Mouse (Mus musculus) heart, adult 2 months (tissue): ENCODE results near the gene Nsg1. TPM values are rescaled to one million over a fixed set of nuclear protein-coding genes. Genes with fewer than 3 reads are reported as not detected.

Source experiments
- DNase-seq, 2 experiments: peaks; one replicate each; pipeline ENCODE4 v3.0.0; 2021
- H3K27ac ChIP-seq: fragments of 200-600 bp; 2 replicates; pipeline ENCODE4 v1.8.1; 2022
- H3K27me3 ChIP-seq: fragments of 200-500 bp; 2 replicates; pipeline ENCODE4 v1.6.1; 2012; ENCODE audit warnings: mild to moderate bottlenecking, low read length, inconsistent platforms, mixed read lengths; ENCODE audit not compliant: control insufficient read depth, insufficient read depth
- H3K36me3 ChIP-seq: fragments of 200-500 bp; 2 replicates; pipeline ENCODE4 v1.6.1; 2012; ENCODE audit warnings: low read length, inconsistent platforms; ENCODE audit not compliant: control insufficient read depth, insufficient read depth
- H3K4me1 ChIP-seq: fragments of 200-500 bp; 2 replicates; pipeline ENCODE4 v1.6.1; 2011; ENCODE audit warnings: low read length; ENCODE audit not compliant: control insufficient read depth, insufficient read depth
- H3K4me3 ChIP-seq: fragments of 200-600 bp; 2 replicates; pipeline ENCODE4 v1.8.1; 2022
- H3K79me2 ChIP-seq: fragments of 200-500 bp; replicated peaks from 2 replicates; pipeline ENCODE4 v1.6.1; 2012; ENCODE audit warnings: mild to moderate bottlenecking, inconsistent platforms, low read length, moderate library complexity, mixed read lengths; ENCODE audit not compliant: control insufficient read depth, insufficient read depth
- H3K9ac ChIP-seq: fragments of 200-500 bp; 2 replicates; pipeline ENCODE4 v1.6.1; 2012; ENCODE audit warnings: low read depth, mild to moderate bottlenecking, control low read depth, inconsistent platforms, low read length, mixed read lengths
- CTCF ChIP-seq: fragments of 200-600 bp; IDR thresholded peaks from 2 replicates; pipeline ENCODE4 v1.8.1; 2022; ENCODE audit warnings: antibody characterized with exemption, mild to moderate bottlenecking, moderate library complexity
- EP300 ChIP-seq: fragments of 200-500 bp; IDR thresholded peaks from 2 replicates; pipeline ENCODE4 v1.6.1; 2011; ENCODE audit warnings: low read depth, low read length, control low read depth; ENCODE audit not compliant: insufficient read depth
- POLR2A ChIP-seq: fragments of 200-500 bp; IDR thresholded peaks from 2 replicates; pipeline ENCODE4 v1.6.1; 2011; ENCODE audit warnings: mild to moderate bottlenecking, low read depth, low read length, control low read depth; ENCODE audit not compliant: insufficient read depth
- WGBS: fragments of 180-500 bp; shearing (Covaris S2); methylation state at CpG from one replicate; pipeline ENCODE4 v1.1.7; 2018; 5-methylcytosine and 5-hydroxymethylcytosine counted together
- intact Hi-C: fragments of 180-260 bp; cut with DNase I; formaldehyde crosslinking; loops from one replicate; pipeline ENCODE4 v1.15.1; 2025
- polyA plus RNA-seq: library from polyadenylated mRNA; depleted of rRNA; stranded (reverse); fragments of >200 nt; gene quantifications from 2 replicates; pipeline ENCODE4 v1.2.3, GENCODE M21; 2012
- total RNA-seq, 2 experiments: library from RNA; stranded (reverse); gene quantifications; 2 replicates each; pipeline ENCODE4 v1.2.3; 2021

Nsg1 gene
- total and polyA plus RNA-seq, 3 experiments: 6.8 to 12.5 (median 7.8) TPM

DNA sequence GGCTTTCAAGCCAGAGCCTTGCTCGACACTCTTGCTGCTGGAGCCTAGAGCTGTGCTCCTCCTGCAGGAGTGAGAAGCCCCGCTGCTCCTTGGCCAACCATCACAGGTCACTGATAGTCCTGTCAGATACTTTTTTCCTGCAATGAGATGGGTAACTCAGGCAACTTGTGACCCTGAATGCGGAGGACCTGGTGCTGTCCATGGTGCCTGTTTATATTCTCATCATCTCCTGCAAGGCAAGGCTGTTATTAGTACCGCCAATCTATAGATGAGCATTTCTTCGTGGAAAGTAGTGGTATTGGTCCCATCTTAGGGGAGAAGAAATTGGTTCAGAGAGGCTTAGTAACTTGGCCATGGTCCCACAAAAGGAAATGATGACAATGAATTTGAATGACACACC is 14.1 kb upstream of the Nsg1 start:
- Histone ChIP-seq H3K79me2 (no peaks in the 10 kb centered on the region), H3K4me1 (no peaks in the 10 kb centered on the region), H3K36me3 (no peaks in the 10 kb centered on the region), H3K4me3 (no peak overlapping the region), H3K9ac (no peak overlapping the region), H3K27ac (no peak overlapping the region), H3K27me3 (no peaks in the 10 kb centered on the region)
- WGBS: 46% methylated on average over 5 of the region's 5 CpGs
- intact Hi-C loops: no loop called here
- DNase-seq: no peak
- no peak for TF ChIP-seq EP300
- no peak for TF ChIP-seq POLR2A
- TF ChIP-seq CTCF: no peak

DNA sequence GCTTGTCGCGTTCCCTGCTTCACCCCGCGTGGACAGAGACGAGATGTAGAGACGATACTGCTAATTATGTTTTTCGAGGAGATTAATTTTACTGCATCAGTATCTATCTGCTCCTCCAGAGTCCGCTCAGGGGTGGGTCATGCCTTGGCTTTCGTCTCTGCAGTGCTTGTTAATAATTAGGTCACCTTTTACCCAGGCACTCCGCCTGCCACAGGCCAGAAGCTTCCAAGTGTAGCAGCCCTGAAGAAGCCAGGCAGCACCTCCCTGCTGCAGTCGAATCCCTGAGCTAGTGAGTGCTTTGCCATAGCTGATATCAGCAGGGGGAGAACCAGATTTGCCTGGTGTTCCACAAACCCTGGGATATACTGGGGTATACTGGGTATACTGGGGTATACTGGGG is 8.8 kb upstream of the Nsg1 start:
- no peak for TF ChIP-seq CTCF
- no peaks in the 10 kb centered on the region for H3K27me3 ChIP-seq
- H3K9ac ChIP-seq: no peak overlapping the region
- intact Hi-C loops: no loop called here
- H3K36me3 ChIP-seq: no peaks in the 10 kb centered on the region
- no peaks in the 10 kb centered on the region for H3K4me1 ChIP-seq
- no peak overlapping the region for H3K27ac ChIP-seq
- 71% methylated on average over 11 of the region's 11 CpGs for WGBS
- no peaks in the 10 kb centered on the region for H3K79me2 ChIP-seq
- H3K4me3 ChIP-seq: no peak overlapping the region
- DNase-seq: no peak

DNA sequence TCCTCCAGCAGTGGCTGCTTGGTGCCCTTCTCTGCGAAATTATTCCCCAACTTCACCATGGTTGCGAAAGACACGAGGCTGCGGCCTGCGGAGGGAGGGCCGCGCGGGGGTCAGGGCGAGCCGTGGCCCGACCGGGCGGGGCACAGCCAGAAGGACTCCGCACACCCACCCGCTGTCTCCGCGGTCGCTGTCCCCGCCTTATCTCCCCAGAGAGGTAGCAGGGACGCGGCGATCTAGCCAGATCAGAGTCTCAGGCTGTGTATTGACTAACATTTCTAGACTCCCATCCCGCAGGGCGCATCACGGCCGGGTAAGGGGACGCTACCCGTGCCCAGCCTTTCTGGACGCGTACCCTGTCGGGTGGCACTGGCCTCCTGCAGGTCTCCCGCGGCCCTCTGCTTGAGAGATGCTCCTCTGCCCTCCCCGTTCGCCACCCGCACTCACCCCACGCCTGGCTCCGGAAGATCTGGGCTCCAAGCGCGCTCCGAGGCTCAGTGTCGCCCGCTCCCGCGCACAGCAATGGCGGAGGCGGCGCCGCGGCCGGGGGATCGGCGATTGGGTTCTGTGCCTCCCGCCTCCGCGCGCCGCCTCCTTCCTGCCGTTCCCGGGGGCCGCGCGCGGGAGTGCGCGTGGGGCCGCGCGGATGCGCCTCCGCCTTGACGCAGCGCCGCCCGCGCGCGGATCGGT is 617 bp downstream of the Nsg1 start:
- intact Hi-C loops: no loop called here
- H3K9ac ChIP-seq: peak overlapping the region; percentile 80
- DNase-seq: peak; percentile 76 to 79
- H3K4me1 ChIP-seq: no peaks in the 10 kb centered on the region
- TF ChIP-seq CTCF: no peak
- peak overlapping the region; percentile 74 for H3K4me3 ChIP-seq
- no peaks in the 10 kb centered on the region for H3K79me2 ChIP-seq
- H3K27ac ChIP-seq: peak overlapping the region; percentile 56; the same call in 1 of the 2 replicates
- under 1% methylated on average over 79 of the region's 79 CpGs for WGBS
- H3K36me3 ChIP-seq: no peaks in the 10 kb centered on the region
- peaks cover 2% of the 10 kb centered on the region for H3K27me3 ChIP-seq

DNA sequence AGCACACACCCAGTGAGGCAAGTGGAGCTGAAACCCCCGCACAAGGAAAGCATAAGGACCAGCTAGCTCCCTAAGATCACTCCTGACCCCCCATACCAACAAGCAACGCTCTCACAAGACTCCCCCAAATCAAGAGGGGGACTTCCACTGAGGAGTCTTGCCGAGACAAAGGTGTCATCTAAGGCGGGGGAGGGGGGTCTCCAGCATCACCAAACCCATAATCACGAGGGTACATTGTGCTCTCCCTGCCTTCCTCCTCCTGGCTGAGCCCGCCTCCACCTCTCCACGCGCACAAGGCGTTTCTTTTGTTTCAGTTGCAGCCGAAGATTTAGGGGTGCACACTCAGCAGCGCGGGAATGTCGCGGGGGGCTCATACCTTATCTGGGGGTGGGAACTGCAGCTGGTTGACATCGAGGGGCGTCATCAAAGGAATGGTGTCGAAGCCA is 1.2 kb downstream of the Nsg1 start:
- intact Hi-C loops: no loop called here
- TF ChIP-seq POLR2A (no peak), CTCF (no peak), EP300 (no peak)
- 8% methylated on average over 17 of the region's 17 CpGs for WGBS
- no peaks in the 10 kb centered on the region for H3K4me1 ChIP-seq
- H3K27me3 ChIP-seq: peaks cover 2% of the 10 kb centered on the region
- peak overlapping the region; percentile 74 for H3K4me3 ChIP-seq
- DNase-seq: no peak
- H3K36me3 ChIP-seq: no peaks in the 10 kb centered on the region
- no peak overlapping the region for H3K27ac ChIP-seq
- peak overlapping the region; percentile 80 for H3K9ac ChIP-seq
- H3K79me2 ChIP-seq: no peaks in the 10 kb centered on the region

DNA sequence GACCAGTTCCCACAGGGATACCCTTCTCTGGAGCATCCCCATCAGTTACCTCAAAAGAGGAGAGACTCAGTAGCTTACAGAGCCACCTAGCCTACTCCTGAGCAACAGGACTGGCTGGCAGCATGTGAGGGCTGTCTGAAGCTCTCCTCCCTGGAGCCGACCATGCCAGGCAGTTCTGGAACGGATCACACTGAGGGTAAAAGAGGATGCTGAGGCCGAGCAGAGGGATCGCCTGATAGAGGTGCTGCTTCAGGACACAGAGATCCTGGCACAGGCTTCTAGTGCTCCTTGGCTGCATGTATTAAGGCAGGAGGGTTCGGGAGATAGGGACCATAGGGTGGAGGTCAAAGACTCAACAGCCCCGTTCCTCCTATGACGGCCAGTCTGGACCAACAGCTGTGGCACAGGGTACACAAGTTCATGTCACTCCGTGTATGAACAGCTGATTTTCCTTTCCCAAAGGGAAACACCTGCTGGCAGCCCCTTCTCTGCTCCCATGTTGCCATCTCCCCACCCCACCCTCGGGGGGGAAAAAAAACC is 2.2 kb downstream of the Nsg1 start:
- intact Hi-C loops: no loop called here
- TF ChIP-seq EP300 (no peak), POLR2A (no peak), CTCF (no peak)
- H3K4me3 ChIP-seq: no peak overlapping the region
- H3K9ac ChIP-seq: no peak overlapping the region
- WGBS: 65% methylated on average over 9 of the region's 9 CpGs
- H3K79me2 ChIP-seq: no peaks in the 10 kb centered on the region
- DNase-seq: no peak
- no peak overlapping the region for H3K27ac ChIP-seq
- H3K4me1 ChIP-seq: no peaks in the 10 kb centered on the region
- peaks cover 2% of the 10 kb centered on the region for H3K27me3 ChIP-seq
- no peaks in the 10 kb centered on the region for H3K36me3 ChIP-seq

DNA sequence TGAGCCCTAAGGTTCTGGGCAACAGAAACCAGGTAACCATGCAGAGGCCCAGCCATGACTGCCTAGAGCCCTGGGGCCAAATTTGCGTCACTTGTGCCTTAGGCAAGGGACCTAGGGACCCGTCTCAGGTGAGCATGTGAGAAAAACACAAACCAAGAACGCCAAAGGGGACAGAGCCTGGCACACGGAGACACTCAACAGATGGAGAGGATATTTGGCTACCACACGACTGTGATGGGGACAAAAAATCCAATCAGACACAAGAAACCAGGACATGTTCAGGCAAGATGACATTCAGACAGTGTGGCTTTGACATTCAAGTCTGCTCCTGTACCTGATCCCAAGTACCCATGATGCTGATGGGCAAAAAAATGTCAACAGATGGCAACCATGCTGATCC is 6.1 kb downstream of the Nsg1 start:
- H3K4me3 ChIP-seq: no peak overlapping the region
- TF ChIP-seq EP300 (no peak), POLR2A (no peak), CTCF (no peak)
- H3K27ac ChIP-seq: no peak overlapping the region
- DNase-seq: no peak
- no peak overlapping the region for H3K9ac ChIP-seq
- no peaks in the 10 kb centered on the region for H3K36me3 ChIP-seq
- 86% methylated on average over 5 of the region's 5 CpGs for WGBS
- no peaks in the 10 kb centered on the region for H3K79me2 ChIP-seq
- intact Hi-C loops: no loop called here
- H3K4me1 ChIP-seq: no peaks in the 10 kb centered on the region
- no peaks in the 10 kb centered on the region for H3K27me3 ChIP-seq
